Mouse (Mus musculus) common myeloid progenitor, adult 5-6 weeks (primary cell): ENCODE measurements around the gene Pcdh8. TPM values are rescaled to one million over a fixed set of nuclear protein-coding genes. Genes with fewer than 3 reads are reported as not detected.

ENCODE experiments used
- ATAC-seq: replicated peaks from 2 replicates; pipeline ENCODE4 v1.8.0; 2016; ENCODE audit warnings: low read depth, mild to moderate bottlenecking, moderate TSS enrichment, inconsistent platforms; ENCODE audit not compliant: poor library complexity, severe bottlenecking
- total RNA-seq: library from RNA; stranded (forward); fragments of 200-1000, 187-1606 nt; gene quantifications from 2 replicates; pipeline ENCODE4 v1.2.3, GENCODE M21; 2017

Pcdh8 gene
- total RNA-seq, 1 experiment from 2014 or later = not detected

DNA sequence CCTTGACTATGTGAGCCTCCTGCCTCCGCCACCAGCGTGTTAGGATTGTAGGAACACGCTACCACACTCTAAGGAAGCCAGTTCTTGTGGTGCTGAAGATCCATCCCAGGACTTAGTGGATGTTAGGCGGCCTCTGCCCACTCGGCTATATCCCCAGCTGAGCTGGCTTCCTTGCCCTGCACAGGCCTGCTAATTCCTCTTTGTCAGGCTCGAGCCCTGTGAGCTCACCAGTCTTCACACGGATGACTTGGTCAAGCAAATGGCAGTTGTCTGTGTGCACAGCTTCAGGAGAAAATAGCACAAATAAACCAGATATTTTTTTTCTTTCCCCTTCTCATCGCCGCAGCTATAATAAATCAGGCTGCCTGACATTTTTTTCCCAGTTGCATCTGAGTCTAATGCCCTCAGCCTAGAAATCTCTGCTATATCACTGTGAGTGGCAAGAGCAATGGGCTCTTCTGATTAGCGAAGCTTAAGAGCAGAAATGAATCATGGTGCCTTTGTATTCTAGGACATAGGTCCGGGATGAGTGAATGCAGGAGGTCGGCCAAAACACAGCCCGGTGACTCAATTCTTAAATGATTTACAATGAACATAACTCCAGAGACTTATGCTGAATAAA lies 16.4 kb downstream of the Pcdh8 start:
- ATAC-seq = no peak

DNA sequence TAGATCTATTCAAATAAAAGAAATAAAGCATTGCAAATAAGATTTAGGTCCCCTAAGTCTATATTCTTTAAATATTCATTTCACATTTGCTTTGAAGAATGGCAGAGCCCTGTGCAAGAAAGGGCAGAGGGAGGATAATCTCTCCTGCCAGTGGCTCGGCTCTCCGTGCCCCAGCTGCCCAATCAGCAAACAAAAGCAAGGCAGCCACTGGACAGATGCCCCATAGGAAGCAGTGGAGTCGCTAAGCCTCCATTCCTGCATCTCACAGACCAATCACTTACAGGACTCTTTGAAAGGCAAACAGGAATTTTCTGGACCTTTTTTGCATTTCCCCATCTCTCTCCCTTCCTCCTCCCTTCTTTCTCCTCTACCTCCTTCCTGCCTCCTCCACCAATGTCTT lies 17.0 kb downstream of the Pcdh8 start:
- ATAC-seq = no peak

DNA sequence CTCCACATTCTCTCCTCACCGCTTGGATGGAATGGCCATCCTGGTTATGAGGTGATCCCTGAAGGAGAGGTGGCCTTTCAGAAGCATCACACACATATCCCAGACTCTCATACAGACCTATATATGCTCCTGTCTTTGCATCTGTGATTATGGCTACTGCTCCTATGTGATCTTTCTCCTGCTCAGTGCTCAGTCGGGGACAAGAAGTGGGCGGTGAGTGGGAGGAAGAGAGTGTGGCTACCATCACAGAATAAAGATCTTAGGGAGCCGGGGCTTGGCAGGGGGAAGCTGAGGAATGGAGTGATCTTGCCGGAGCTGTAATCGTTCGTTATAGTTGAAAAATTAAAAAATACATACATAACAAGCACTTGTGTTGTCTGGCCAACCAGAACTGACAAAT lies 17.4 kb downstream of the Pcdh8 start:
- ATAC-seq = no peak

DNA sequence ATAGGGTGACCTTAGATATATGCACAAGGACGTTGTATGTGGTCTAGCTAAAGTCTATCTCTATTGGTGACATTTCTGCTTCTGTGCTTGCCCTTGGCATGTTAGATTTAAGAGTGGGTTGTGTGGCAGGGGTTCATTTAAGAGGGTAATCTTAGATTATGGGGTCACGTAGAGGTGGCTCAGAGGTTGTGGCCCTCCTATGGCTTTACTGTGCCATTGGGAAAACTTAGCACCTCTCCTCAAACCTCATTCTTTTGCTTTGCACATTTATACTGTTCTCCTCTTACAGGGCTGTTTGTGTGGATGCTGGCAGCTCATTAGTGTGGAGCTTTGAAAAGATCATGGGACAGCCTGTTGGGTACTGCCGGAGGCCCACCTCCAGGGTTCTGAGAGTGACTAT lies 30.6 kb downstream of the Pcdh8 start:
- ATAC-seq = no peak

DNA sequence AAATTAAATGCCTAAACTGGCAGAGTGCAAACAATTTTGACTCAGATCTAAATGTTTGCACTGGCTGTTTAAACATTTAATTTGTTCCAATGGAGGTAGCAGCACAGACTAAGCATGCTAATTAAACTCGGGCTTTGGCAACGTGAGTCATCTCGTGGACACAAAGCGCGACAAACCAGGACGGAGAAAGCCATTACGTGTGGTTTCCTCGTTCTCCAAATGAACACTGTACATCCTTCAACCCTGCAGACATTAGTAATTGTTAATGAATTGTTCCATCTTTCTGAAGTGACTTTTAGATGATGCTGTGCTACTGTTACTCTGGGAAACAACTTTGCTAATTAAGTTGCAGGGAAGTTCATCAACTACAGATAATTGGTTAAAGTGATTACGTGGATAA lies 32.7 kb downstream of the Pcdh8 start:
- no peak for ATAC-seq

DNA sequence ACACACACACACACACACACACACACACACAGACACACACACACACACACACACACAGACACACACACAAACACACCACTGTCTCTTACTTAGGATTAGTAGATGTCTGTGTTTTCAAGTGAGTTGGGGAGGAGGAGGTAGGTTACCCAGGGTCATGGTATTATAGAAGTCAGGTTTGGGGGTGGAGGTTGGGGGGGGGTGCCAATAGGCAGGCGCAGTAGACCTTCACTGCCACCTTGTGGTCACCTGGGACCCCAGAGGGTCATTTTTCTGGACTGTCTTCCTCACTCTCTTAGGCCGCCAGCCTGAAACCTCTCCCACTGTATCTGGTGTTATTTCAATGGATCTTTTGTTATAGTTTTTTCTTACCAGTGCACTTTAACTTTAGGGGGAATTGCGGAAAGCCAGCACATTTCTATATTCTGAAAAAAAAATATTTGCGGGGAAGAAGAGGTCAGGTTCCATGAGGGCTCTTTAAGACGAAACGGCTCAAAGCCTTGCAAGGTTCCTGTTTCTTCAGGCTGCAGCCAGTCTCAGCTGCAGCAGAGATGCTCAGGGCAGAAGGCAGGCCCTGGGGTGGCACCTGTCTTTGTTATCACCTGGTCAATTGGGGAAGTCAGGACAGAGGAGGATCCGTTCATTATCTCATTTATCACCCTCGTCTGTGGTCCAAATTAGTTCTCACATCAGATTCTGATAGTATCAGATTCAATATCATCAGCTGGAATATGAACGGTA lies 33.3 kb downstream of the Pcdh8 start:
- 0 out of 2 replicates have a peak, but pooled peaks have one; percentile 25 for ATAC-seq

DNA sequence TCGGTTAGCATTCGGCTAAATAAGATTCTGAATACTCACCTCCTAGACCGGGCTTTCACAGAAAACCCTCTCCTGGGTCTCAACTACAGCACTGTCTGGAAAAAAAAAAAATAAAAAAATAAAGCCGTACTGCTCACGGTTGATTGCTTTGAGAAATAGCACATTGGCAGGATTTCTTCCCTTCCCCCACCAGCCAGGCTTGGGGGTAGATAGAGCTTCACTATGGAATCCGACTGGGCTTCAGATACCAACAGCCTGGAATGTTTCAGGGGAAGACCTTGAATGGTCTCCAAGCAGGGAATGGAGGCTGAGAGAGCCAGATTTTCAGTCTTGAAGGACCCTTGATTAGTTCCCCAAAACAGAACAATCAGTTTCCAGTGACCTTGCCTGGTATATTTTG lies 34.3 kb downstream of the Pcdh8 start:
- no peak for ATAC-seq

DNA sequence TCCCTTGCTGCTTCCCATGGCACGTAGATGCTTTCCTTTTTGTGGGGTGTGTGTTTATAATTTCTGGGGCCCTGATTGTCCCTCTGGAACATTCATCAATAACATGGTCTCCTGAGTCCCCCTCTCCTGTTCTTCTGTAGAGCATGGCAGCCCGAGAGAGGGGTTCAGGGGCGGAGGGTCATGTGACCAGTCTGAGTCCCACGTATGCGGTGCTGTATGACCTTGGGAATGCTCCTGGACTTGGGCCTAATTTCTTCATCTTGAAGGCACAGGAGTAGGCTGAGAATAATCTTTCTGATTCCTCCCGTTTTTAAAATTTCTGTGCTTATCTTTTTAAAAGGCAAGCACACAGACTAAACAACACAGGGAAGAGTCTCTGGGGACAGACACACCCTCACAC lies 37.6 kb downstream of the Pcdh8 start:
- no peak for ATAC-seq

DNA sequence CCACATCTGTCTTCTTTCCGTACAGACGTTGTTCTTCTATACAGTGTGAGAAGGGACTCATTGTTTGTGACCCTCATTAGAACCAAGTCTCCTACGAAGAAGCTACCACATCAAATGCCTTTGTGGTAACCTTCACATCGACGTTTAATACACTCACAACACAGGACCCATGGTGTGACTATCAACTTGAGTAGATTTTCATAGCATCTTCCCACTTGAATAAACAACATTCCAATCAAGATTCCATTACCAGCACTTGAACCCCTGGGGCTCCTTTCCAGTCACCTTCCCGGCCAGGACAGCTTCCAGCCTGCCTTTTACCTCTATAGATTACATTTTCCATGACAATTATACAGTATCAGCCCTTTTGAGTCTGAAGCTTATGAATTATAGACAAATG lies 42.3 kb downstream of the Pcdh8 start:
- no peak for ATAC-seq

DNA sequence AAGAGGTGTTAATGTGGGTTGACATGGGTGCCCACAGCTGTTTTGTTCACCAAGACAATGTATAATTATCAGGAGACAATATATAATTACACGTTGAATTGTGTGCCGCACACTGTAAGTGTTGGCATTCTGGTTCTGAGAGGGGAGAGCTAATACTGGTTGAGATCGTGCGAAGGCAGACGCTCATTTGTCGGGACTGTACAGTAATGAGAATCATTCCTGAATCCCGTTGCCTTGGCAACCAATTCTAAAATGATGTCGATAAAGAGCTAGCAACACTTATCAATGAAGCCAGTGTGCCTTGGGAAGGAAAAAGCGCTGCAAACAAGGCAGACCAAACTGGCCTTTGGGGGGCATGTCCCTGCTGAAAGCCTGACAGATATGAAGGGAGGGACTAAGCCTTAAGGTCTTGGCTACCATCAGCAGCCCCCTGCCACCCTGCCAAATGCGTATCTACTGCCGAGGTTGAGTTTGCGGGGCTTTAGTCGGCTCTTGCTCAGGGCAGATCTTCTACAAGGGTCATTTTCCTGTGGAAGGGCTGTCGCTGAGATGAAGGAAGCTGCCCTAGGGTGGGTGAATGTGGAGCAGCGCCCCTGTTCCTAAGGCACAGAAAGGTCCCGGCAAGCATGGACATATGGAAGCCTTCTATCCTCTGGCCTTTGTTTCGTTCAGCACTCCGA lies 47.0 kb downstream of the Pcdh8 start:
- no peak for ATAC-seq

DNA sequence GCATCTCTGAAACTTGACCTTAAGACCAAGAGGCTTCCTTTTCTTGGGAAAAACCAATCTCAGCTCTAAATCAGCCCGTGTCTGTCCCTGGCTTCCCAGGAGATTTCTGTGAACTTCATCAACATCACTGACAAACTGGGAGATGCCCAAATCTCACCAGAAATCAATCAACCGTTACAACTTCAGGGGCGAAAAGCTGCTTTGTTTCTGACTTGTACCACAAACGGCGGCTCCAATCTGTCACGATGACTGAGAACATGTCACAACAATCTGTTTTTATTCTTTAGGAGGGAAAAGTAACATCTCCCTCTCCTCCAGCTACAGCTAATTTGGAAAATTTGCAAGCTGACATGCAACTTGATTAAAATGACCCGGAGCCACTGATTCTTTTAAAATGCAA lies 48.9 kb downstream of the Pcdh8 start:
- ATAC-seq = no peak

Other genes starting within 250 kb of the Pcdh8 start
- gene Sugt1, start 183.6 kb downstream of the Pcdh8 start, total RNA-seq = 102 and 171 TPM in 2 replicates
- gene Cnmd, start 109.1 kb downstream of the Pcdh8 start, total RNA-seq = not detected in 2 replicates
- gene Olfm4, start 212.8 kb upstream of the Pcdh8 start, total RNA-seq = 1.5 and 2.1 TPM in 2 replicates